Mouse (Mus musculus) gastrocnemius, postnatal 36 days (tissue): ENCODE measurements around the gene Gm13212. TPM values are rescaled to one million over a fixed set of nuclear protein-coding genes. Genes with fewer than 3 reads are reported as not detected.
"Not testable (repeated sequence)": the region's sequence is repeated elsewhere in the genome, so short reads cannot be mapped to it uniquely, and the experiment has no call there.

Experiments used
- DNase-seq, 2 experiments: peaks; one replicate each; pipeline ENCODE4 v3.0.0; 2022
- intact Hi-C: fragments of 180-260 bp; cut with DNase I; formaldehyde crosslinking; loops from one replicate; pipeline ENCODE4 v1.15.1; 2025
- long read RNA-seq, 2 experiments: library from polyadenylated mRNA; stranded (forward); transcript quantifications; one replicate each; pipeline ENCODE4 v2.0.0; 2021
- total RNA-seq, 2 experiments: library from RNA; stranded (reverse); gene quantifications; 2 replicates each; pipeline ENCODE4 v1.2.3; 2021

The Gm13212 gene
- total RNA-seq: under 1 TPM; 0.18 to 0.30 TPM
- long read RNA-seq, experiment 1: 0 reads
- long read RNA-seq, experiment 2: 0 reads

DNA sequence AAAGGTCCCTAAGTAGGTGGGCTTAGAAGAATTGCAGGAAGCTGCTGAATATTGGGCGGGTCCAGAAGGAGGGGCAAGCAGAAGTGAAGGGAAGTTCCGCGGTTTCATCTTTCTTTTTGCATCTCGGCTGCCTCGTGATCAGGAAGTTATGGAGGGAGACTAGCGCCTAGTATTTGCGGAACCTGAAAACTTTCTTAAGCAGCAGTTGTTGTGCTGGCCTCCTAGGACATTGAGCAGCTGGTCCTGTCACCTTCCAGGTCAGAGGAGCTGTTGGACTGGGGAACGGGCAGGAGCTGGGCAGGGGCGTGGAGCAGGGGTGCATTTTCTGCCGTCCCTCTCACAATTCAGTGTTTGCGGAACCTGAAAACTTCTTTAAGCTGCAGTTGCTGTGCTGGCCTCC lies at the start of gene Gm13212:
Gene Gm13212 (plus strand): TSS at position 89 of the 400 bp plus-strand sequence.
- intact Hi-C loops, DNase-seq: not testable (repeated sequence)

DNA sequence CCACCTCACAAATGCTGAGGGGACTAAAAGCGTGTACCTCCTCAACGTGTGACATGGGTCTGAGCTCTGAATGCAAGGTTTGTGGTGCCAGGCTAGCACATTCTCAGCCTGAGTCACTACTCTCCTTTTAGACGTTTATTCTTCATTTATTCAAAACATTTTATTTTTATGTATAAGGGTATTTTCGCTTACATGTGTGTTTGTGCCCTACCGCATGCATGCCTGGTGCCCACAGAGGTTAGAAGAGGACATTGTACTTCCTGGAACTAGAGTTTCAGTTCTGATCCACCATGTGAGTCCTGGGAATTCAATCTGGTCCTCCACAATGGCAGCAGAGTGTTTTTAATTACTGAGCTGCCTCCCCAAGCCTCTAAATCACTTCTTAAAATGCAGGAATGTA lies 41.1 kb upstream of the Gm13212 start:
- intact Hi-C loops, DNase-seq: not testable (repeated sequence)

DNA sequence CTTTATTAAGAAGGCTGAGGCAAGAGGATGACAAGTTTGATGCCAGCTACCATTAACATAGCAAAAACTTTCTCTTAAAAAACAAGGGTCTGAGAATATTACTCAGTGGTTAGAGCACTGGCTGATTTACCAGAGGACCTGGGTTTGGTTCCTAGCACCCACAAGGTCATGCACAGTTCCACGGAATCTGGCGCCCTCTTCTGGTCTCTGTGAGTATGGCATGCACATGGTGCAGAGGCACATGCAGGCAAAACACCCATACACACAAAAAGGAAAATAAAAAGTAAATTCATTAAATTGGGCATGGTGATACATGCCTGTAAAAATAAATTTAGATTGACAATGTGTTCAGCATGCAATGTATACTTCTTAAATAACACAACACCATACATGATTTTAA lies 39.9 kb upstream of the Gm13212 start:
- DNase-seq, intact Hi-C loops: not testable (repeated sequence)

DNA sequence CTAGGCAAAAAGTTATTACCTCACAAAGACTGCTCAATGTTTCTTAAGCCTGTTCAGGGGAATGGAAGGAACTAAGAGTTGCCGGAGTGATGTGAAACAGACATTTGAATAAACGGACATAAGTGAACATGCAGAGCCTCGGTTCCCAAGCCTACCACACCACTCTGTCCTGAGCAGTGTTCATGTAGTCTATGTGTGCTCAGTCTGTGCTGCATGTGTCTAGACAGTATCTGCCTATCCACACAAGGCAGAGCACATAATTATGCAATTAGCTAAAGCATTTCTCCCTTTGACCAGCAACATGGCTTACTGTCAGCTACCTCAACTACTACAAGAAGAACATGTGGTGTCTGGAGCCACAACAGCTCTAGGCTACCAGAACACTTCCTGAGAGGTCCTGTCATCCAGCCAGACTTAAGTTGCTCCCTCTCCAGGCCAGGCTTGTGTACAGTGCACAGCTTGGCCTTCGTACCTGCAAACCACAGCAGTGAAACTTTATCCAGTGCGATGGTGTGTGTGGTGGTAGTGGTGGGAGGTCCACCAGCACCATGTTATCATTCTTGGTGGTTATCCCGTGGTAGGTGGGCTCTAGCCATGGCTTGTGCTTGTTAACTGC lies 39.1 kb upstream of the Gm13212 start:
- intact Hi-C loops: not testable (repeated sequence)

DNA sequence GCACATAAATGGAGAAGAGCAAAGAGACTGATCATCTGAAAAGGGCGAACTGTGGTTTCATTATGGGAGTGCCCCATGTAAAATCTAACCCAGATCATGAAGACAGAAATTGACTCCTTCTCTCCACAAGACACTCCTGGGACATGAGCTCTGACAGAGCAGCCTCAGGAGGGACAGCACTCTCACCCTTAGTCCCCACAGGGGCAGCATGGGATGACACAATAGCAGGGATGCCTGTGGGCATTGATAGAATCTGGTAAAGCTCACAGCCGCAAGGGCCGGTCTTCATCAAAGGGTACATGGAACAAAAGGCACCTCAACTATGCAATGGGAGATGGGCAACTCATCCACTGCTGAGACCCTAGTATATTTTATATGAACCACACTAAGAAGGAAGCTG lies 38.5 kb upstream of the Gm13212 start:
- DNase-seq, intact Hi-C loops: not testable (repeated sequence)

More for the DNA sequence above, 39.1 kb upstream of the Gm13212 start:
- DNase-seq: not testable (repeated sequence)

DNA sequence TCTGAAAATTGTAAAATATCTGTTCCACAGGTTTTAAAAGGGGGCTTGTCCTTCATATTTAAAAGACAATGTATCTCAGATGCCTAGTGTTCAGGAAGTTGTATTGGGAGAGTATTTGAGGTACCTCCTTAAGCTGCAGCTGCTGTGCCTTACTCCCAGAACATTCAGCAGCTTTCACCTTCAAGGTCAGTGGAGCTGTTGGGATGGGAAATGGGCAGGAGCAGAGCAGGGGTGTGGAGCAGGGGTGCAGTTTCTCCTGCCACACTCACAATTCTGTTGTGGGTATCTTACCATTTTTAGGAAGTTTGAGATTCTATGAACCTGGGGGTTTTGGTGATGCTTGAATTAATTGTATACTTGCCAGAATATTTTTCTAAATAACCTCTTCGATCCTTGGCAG lies 28.3 kb upstream of the Gm13212 start:
- intact Hi-C loops: loop anchor here (5.0 to 10.0 kb wide), 2 partner anchors 124 to 1878 kb away; no protein-coding TSS in a partner anchor
- no peak for DNase-seq

DNA sequence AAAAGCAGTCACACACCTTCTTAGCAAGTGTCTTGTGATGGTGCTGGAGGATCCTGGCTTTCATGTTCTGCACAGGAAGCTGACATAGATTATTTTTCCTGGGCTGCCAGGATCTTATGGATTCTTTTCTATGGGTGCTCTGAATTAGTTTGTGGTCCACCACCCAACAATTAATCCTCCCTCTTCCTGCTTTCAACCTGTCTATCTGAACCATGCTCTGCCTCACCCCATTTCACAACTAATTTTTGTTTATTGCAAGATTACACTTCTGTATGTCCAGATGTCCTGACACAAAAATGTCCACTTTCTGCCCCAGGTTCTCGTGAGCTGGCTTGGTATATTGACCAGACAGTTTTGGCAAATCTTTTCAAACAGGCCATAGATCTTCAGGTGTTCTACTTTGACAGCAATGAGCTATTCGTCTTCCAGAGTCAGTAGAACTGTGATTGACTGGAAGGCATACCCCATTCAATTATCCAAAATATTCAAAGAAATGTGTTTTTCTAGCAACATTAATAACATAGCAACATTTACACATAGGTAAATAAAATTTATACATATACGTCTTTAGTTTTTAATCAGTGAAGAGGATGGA lies 25.4 kb upstream of the Gm13212 start:
- no peak for DNase-seq
- intact Hi-C loops: loop anchor here (1.0 to 10.0 kb wide), 3 partner anchors 127 to 1961 kb away; no protein-coding TSS in a partner anchor

DNA sequence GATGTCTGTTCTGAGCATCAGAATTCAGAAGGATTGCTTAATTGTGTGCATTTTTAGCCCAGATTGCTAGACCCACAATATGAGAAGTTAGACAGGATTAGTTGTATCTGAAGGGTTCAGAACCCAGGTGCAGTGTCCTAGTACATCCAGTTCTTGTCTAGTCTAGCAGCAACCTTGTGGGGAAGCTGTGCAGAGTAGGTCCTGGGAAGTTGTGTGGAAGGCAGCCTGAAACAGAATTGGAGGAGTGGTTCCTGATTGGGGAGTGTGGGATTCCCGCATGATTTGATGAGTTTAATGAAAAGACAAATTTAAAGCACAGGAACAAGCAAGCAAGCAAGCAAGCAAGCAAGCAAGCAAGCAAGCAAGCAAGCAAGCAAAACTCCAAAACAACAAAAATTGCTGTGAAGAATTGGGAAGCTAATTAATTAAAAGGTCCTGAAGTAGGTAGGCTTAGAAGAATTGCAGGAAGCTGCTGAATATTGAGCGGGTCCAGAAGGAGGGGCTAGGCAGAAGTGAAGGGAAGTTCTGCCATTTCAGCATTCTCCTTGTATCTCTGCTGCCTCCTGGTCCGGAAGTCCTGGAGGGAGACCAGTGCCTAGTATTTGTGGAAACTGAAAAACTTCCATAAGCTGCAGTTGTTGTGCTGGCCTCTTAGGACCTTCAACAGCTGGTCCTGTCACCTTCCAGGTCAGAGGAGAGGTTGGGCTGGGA lies 20.7 kb upstream of the Gm13212 start:
- no peak for DNase-seq
- intact Hi-C loops: no loop called here

DNA sequence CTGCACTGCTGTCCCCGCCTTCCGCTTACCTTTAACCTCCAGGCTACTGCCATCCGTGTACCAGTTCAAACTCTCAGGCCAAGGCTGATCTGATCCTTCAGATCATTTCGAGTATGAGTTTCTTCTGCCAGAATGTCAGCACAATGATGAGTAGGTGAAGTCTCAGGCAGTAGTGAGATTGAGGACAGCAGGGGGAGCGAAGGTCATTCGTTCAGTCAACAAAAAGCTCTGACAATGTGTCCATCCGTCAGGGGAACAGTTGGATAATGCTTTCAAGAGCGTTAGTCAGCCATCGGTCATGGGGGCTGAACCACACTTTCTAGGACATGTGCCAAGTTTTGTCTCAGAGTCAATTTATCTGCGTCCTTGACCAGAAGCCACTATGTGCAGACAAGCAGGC lies 14.5 kb upstream of the Gm13212 start:
- DNase-seq, intact Hi-C loops: not testable (repeated sequence)

DNA sequence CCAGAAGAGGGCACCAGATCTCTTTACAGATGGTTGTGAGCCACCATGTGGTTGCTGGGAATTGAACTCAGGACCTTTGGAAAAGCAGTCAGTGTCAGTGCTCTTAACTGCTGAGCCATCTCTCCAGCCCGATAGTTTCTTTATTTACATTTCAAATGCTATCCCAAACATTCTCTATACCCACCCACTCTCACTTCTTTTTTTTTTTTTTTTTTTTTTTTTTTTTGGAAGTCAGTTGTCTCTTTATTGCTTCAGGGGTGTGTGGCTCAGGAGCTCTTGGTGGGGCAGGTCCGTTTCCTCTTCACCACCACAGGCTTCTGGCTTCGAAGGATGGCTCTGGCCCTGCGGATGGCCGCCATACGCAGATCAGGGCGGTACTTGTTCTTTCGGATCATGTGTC lies 8.3 kb upstream of the Gm13212 start:
- intact Hi-C loops: not testable (repeated sequence)

DNA sequence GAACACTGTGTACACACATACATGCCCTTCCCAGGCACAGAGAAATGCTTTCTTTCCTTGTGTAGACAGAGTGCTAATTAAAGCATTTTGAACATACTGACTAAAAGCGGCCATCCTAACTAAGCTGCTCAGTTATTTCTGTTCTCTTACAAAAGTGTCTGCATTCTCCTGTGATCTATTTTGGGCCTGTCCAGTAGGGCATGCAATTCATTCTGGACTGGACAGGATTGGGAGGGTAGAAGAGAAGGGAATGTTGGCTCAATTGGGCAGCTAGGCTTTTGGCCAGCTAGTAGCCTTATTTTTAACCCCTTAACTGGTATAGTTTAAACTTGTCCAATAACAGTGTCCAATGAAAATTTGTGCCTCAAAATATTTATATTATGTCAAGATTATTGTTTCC lies 4.6 kb upstream of the Gm13212 start:
- DNase-seq, intact Hi-C loops: not testable (repeated sequence)

More for the DNA sequence above, 8.3 kb upstream of the Gm13212 start:
- not testable (repeated sequence) for DNase-seq

DNA sequence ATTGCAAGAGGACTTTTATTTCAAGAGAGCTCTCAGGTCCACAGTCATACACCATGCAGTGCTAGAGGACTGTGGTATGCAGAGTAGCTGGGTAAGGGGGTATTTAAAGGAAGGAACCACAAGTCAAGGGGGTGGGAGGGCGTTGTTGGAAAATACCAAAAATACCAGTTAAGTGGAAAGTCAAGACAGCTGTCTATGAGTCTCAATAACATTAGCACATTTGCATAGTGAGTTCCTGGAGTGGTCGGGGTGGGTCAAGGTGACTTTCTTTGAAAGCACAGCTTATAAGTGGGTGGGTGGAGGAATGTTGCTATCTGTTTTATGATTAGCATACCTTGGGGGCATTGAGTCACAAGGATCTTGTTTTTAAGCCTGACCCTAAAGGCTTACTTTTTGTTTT lies 1.1 kb downstream of the Gm13212 start:
- intact Hi-C loops, DNase-seq: not testable (repeated sequence)

DNA sequence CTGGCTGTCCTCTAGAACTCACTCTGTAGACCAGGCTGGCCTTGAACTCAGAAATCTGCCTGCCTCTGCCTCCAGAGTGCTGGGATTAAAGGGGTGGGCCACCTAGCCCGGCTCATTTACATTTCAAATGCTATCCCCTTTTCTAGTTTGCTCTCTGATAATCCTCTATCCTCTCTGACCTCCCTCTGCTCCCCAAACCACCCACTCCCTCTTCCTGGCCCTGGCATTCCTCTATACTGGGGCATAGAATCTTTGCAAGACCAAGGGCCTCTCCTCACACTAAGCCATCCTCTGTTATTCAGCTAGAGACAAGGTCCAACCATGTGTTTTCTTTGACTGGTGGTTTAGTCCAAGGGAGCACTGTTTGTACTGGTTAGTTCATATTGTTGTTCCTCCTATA lies 9.2 kb downstream of the Gm13212 start:
- intact Hi-C loops, DNase-seq: not testable (repeated sequence)

DNA sequence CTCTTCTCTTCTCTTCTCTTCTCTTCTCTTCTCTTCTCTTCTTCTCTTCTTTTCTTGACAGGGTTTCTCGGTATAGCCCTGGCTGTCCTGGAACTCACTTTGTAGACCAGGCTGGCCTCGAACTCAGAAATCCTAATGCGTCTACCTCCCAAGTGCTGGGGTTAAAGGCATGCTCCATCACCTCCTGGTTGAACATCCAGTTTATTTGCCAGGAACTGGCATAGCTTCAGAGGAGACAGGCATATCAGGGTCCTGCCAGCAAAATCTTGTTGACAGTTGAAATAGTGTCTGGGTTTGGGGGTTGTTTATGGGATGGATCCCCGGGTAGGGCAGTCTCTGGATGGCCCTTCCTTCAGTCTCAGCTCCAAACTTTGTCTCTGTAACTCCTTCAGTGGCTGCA lies 9.8 kb downstream of the Gm13212 start:
- intact Hi-C loops, DNase-seq: not testable (repeated sequence)

DNA sequence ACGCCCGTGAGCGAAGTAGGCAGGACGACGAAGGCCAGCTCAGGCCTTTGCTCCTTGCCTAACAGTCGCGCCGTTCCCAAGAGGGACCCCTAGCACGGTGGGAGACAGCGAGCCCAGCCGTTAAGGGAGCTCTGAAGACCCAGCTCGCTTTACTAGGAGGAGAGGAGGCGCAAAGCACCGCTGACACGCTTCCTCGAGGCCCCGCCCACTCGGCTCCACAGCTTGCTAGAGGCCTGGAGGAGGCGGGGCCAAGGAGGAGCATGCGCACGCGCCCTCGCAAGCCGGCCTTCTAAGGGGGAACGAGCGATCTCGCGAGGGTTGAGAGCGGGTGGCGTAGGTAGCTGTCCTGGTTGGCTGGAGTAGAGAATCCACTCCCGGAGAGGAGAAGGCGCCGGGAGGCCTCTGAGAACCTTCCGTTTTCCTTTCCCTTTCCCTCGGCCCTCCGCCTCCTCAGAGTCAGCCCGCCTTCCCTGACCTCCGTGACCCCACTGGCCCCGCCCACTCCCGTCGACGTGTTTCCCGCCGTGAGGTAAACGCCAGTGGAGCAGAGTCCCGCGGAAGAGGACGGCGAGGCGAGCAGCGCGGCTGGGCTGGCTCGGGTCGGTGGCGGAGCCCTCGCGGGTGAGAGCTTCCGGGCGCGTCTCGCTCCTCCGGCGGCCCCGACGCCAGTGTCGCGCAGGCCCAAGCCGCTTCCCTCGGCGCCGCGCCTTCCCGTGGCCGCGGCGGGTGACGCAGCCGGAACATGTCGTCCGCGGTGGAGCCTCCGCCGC lies 55.6 kb downstream of the Gm13212 start:
- intact Hi-C loops, DNase-seq: not testable (repeated sequence)

DNA sequence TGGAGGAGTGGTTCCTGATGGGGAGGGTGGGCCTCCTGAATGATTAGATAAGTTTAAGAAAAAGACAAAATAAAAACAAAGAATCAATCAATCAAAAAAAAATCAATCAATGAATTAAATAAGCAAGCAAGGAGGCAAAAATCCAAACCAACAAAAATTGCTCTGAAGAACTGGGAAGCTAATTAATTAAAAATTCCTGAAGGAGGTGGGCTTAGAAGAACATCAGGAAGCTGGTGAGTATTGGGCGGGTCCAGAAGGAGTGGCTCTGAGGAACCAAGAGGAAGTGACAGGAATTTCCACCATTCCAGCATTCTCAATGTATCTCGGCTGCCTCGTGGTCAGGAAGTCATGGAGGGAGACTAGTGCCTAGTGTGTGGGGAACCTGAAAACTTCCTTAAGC lies 85.4 kb downstream of the Gm13212 start, which contains the start of gene Zfp980:
Gene Zfp980 (plus strand): TSS at position 301 of the 400 bp plus-strand sequence.
- DNase-seq, intact Hi-C loops: not testable (repeated sequence)

DNA sequence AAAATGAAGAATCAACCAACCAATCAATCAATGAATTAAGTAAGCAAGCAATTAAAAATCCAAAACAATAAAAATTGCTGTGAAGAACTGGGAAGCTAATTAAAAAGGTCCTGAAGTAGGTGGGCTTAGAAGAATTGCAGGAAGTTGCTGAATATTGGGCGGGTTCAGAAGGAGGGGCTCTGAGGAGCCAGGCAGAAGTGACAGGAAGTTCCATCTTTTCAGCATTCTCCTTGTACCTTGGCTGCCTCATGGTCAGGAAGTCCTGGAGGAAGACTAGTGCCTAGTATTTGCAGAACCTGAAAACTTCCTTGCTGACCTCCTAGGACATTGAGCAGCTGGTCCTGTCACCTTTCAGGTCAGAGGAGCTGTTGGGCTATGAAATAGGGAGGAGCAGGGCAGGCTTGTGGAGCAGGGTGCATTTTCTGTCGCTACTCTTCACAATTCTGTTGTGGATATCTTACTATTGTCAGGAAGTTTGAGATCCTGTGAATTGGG lies 89.4 kb downstream of the Gm13212 start:
- DNase-seq, intact Hi-C loops: not testable (repeated sequence)
